Mouse (Mus musculus) limb, embryonic 11.5 days (tissue): Measurements from ENCODE around the gene Axdnd1. TPM values are rescaled to one million over a fixed set of nuclear protein-coding genes. Genes with fewer than 3 reads are reported as not detected.

Experiments used
- ATAC-seq: fragments of 200-750 bp; cut with Nextera tagmentation; 2 replicates; pipeline ENCODE4 v1.8.0; 2017; ENCODE audit warnings: low read depth; ENCODE audit not compliant: insufficient number of reproducible peaks, low FRiP score, low TSS enrichment
- DNase-seq: peaks from one replicate; pipeline ENCODE4 v3.0.0-alpha.2; 2015; ENCODE audit warnings: low spot score
- H3K27ac ChIP-seq: fragments of 300-500 bp; sonication (generic); replicated peaks from 2 replicates; pipeline ENCODE4 v1.5.1; 2014; ENCODE audit warnings: low read depth, mild to moderate bottlenecking, low read length
- H3K27me3 ChIP-seq: fragments of 300-500 bp; sonication (generic); 2 replicates; pipeline ENCODE4 v1.6.1; 2014; ENCODE audit warnings: mild to moderate bottlenecking, low read length, mixed read lengths; ENCODE audit not compliant: control insufficient read depth, insufficient read depth
- H3K36me3 ChIP-seq: fragments of 300-500 bp; sonication (generic); 2 replicates; pipeline ENCODE4 v1.6.1; 2014; ENCODE audit warnings: mild to moderate bottlenecking, low read length, moderate library complexity, mixed read lengths; ENCODE audit not compliant: control insufficient read depth, insufficient read depth
- H3K4me1 ChIP-seq: fragments of 300-500 bp; sonication (generic); 2 replicates; pipeline ENCODE4 v1.6.1; 2014; ENCODE audit warnings: low read length, mixed read lengths; ENCODE audit not compliant: control insufficient read depth, insufficient read depth
- H3K4me2 ChIP-seq: fragments of 300-500 bp; sonication (generic); 2 replicates; pipeline ENCODE4 v1.6.1; 2014; ENCODE audit warnings: low read depth, mild to moderate bottlenecking, moderate library complexity; ENCODE audit not compliant: severe bottlenecking
- H3K4me3 ChIP-seq: fragments of 300-500 bp; sonication (generic); 2 replicates; pipeline ENCODE4 v1.5.1; 2014; ENCODE audit warnings: low read depth, low read length
- H3K9ac ChIP-seq: fragments of 300-500 bp; sonication (generic); 2 replicates; pipeline ENCODE4 v1.6.1; 2014; ENCODE audit warnings: mild to moderate bottlenecking, low read length
- H3K9me3 ChIP-seq: fragments of 300-500 bp; sonication (generic); 2 replicates; pipeline ENCODE4 v1.6.1; 2016; ENCODE audit warnings: low read length; ENCODE audit not compliant: control insufficient read depth
- WGBS: fragments of 180-500 bp; shearing (Covaris S2); extraction: QIAGEN DNeasy Blood & Tissue Kit; methylation state at CpG from one replicate; pipeline ENCODE4 v1.1.7; 2014; 5-methylcytosine and 5-hydroxymethylcytosine counted together
- polyA plus RNA-seq: library from polyadenylated mRNA; unstranded; fragments of >200 nt; fragmentation: Nextera tagmentation; extraction: Ambion mirVana; gene quantifications from 2 replicates; pipeline ENCODE4 v1.2.1, GENCODE M21; 2014

Gene Axdnd1
- polyA plus RNA-seq, 1 experiment from 2014 or later, result 0.12 TPM

DNA sequence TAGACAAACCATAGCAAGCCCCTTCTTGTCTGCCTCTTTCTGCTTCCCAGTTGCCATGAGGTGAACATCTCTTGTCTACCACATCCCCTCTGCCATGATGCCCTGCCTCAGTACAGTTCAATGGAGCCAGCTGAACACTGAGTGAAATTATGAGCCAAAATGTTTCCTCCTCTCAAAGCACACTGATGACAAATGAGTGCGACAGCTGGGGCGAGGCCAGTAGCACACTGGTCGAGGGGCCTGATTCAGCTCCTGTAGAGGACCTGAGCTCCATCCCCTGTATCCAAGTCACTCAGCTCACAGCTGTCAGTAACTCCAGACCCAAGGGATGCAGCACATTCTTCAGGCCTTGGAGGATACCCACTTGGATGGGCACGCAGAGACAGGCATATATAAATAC is 75.3 kb downstream of the Axdnd1 start:
- ATAC-seq (no peak), DNase-seq (no peak)
- Histone ChIP-seq H3K27ac (no peak overlapping the region), H3K27me3 (no peaks in the 10 kb centered on the region), H3K4me3 (no peak overlapping the region), H3K9ac (no peak overlapping the region), H3K36me3 (no peaks in the 10 kb centered on the region), H3K4me1 (no peaks in the 10 kb centered on the region), H3K4me2 (no peak overlapping the region), H3K9me3 (no peaks in the 10 kb centered on the region)
- WGBS, result 88% methylated on average over 4 of the region's 4 CpGs

GRCm38 (mm10) chr1:156344433-156344832 is 76.5 kb downstream of the Axdnd1 start:
- WGBS, result 72% methylated on average over 4 of the region's 4 CpGs
- Histone ChIP-seq H3K27ac (no peak overlapping the region), H3K27me3 (no peaks in the 10 kb centered on the region), H3K9ac (no peak overlapping the region), H3K9me3 (no peaks in the 10 kb centered on the region), H3K4me1 (no peaks in the 10 kb centered on the region), H3K4me2 (no peak overlapping the region), H3K36me3 (no peaks in the 10 kb centered on the region), H3K4me3 (no peak overlapping the region)
- DNase-seq, result no peak
- ATAC-seq, result no peak

DNA sequence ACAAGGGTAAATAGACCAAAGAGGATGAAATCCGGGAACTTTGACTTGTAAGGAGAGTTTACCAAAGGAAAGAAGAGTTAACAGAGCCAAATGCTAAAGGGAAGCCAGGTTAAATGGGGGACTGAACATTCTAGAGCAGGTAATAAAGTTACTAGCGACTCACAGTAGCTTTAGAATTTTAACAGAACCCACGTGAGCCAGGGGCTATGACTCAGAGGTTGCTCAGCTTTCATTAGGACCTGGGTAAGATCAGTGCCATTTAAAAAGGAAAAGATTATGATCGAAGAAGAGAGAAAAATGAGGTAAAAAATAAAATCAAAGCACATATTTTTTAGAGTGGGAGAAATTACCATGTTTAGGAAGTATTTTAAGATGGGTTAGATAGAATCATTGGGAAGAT is 80.1 kb downstream of the Axdnd1 start:
- no peak overlapping the region for H3K4me2 ChIP-seq
- ATAC-seq (no peak), DNase-seq (no peak)
- WGBS, result 67% methylated on average over 4 of the region's 4 CpGs
- H3K27ac ChIP-seq, result no peak overlapping the region
- H3K4me1 ChIP-seq, result no peaks in the 10 kb centered on the region
- H3K36me3 ChIP-seq, result no peaks in the 10 kb centered on the region
- no peaks in the 10 kb centered on the region for H3K9me3 ChIP-seq
- H3K4me3 ChIP-seq, result no peak overlapping the region
- H3K9ac ChIP-seq, result no peak overlapping the region
- H3K27me3 ChIP-seq, result no peaks in the 10 kb centered on the region

DNA sequence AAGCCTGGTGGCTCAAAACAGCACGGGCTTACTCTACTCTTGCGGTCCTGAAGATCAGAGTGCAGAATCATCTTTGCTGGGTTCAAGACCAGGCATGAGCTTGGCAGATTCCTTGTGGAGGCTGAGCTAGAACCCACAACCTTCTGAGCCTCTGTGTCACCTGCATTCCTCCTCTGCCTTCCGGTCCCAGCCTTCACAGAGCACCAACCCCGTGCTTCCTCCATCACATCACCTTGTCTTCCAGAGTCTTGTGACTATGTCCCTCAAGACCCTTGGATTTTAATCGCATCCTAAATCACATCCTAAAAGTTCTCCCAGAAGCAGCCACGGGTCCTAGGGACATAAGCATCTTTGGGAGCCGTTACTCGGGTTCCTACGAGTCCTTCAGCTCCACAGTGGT is 97.8 kb downstream of the Axdnd1 start:
- Histone ChIP-seq H3K27ac (no peak overlapping the region), H3K27me3 (no peaks in the 10 kb centered on the region), H3K4me1 (no peaks in the 10 kb centered on the region), H3K36me3 (no peaks in the 10 kb centered on the region), H3K4me2 (no peak overlapping the region), H3K9ac (no peak overlapping the region), H3K9me3 (no peaks in the 10 kb centered on the region), H3K4me3 (no peak overlapping the region)
- ATAC-seq (no peak), DNase-seq (no peak)
- 84% methylated on average over 9 of the region's 9 CpGs for WGBS

DNA sequence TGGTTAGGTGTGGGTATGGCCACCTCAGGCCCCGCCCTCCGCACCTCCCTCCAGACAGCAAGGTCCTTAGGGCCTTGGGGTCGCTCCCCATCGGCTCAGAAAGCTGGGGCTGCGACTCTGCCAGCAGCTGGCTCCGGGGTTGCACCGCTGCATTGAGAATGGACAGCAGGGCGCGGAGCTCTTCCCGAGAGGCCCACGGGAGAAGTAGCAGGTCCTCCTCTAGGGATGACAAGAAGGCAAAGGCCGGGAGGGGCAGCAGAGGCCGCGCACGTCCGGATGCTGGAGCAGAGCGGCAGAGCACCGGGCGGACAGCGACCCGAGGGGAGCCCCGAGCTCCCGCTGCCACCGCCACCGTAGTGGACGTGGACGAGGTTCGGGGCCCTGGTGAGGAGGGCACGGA is 110.3 kb downstream of the Axdnd1 start, which contains the start of gene Nphs2:
Gene Nphs2 (plus strand): TSS at position 98 of the 400 bp plus-strand sequence.
- Histone ChIP-seq H3K36me3 (no peaks in the 10 kb centered on the region), H3K27ac (no peak within 1 kb of the TSS), H3K4me1 (no peaks in the 10 kb centered on the region), H3K9me3 (no peaks in the 10 kb centered on the region), H3K4me3 (peak within 1 kb of the TSS; percentile 19), H3K27me3 (peaks cover 24% of the 10 kb centered on the region), H3K9ac (no peak within 1 kb of the TSS), H3K4me2 (peak within 1 kb of the TSS; percentile 35)
- ATAC-seq, result no peak
- peak; percentile 44 for DNase-seq
- WGBS, result 3% methylated on average over 29 of the region's 29 CpGs

DNA sequence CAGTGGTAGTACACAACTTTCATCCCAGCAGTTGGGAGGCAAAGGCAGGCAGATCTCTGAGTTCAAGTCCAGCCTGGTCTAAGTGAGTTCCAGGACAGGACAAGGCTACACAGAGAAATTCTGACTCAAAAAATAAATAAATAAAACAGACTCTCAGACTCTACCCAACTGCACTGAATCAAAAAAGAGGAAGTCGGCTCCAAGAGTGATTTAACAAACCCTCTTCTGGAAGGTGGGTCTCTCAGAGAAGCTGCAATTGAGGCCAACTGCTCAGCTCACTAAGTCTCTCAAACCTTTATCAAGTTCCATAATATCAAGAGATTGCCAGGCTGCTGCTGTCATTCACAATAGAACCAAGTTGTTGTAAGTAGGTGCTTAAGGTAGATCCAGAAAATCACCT is 112.4 kb downstream of the Axdnd1 start:
- DNase-seq (no peak), ATAC-seq (no peak)
- H3K4me1 ChIP-seq, result no peaks in the 10 kb centered on the region
- no peaks in the 10 kb centered on the region for H3K9me3 ChIP-seq
- H3K27me3 ChIP-seq, result peaks cover 41% of the 10 kb centered on the region
- H3K9ac ChIP-seq, result no peak overlapping the region
- WGBS, result 76% methylated on average over 1 of the region's 1 CpGs
- H3K4me2 ChIP-seq, result no peak overlapping the region
- no peaks in the 10 kb centered on the region for H3K36me3 ChIP-seq
- no peak overlapping the region for H3K27ac ChIP-seq
- H3K4me3 ChIP-seq, result no peak overlapping the region

DNA sequence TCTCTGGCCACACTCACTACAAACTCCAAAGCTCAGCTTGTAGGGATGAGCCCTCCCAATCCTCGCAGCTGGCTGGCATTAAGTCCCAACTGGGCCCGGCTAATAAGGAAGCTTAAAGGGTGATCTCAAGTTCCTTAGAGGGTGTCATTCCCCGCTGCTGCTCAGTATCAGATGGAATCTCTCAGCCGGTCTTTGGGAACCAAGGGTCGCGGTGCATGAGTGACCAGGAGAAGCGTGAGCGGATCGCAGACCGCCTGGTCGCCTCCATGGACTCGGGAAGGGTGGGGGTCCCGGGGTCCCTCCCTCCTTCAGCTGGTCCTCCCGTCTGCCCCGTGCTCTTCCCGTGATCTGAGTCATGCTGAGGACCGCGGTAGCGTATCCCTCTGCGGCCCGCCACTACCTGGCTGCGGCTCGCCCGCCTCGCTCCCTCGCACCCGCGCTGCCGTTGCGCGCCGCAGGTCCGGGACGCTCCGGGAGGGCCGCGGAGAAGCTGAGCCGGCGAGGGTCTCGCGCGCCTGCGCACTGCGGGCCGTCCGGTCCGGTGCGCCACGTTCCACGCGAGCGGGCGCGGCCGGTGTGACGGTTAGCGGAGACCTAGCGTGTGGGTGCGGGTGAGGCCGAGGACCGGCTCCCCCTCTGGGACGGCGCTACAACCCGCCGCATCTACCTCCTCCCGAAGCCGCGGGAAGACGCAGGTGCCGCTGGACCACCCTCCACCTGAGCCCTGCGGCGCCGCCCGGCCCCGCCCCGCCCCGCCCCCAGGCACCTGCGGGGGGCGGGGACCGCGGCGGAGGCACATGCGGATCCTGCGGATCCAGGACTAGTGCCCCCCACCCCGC is 117.8 kb downstream of the Axdnd1 start, which contains the start of gene Tdrd5:
Gene Tdrd5 (minus strand): TSS at position 754 of the 839 bp plus-strand sequence.
- ATAC-seq (peak; percentile 84), DNase-seq (peak; percentile 52)
- H3K4me2 ChIP-seq, result peak within 1 kb of the TSS; percentile 99
- peaks cover 44% of the 10 kb centered on the region for H3K27me3 ChIP-seq
- no peaks in the 10 kb centered on the region for H3K9me3 ChIP-seq
- H3K4me1 ChIP-seq, result 0 out of 2 replicates have a peak, but pooled peaks cover 4% of the 10 kb centered on the region
- H3K9ac ChIP-seq, result peak within 1 kb of the TSS; percentile 37; the same call in 1 of the 2 replicates
- peak within 1 kb of the TSS; percentile 63 for H3K4me3 ChIP-seq
- under 1% methylated on average over 78 of the region's 85 CpGs for WGBS
- H3K36me3 ChIP-seq, result no peaks in the 10 kb centered on the region
- no peak within 1 kb of the TSS for H3K27ac ChIP-seq

GRCm38 (mm10) chr1:156290016-156290415 is 130.9 kb downstream of the Axdnd1 start:
- Histone ChIP-seq H3K9me3 (no peaks in the 10 kb centered on the region), H3K4me3 (no peak overlapping the region), H3K36me3 (no peaks in the 10 kb centered on the region), H3K27me3 (no peaks in the 10 kb centered on the region), H3K27ac (no peak overlapping the region), H3K4me1 (no peaks in the 10 kb centered on the region), H3K9ac (no peak overlapping the region), H3K4me2 (no peak overlapping the region)
- 93% methylated on average over 6 of the region's 6 CpGs for WGBS
- ATAC-seq (no peak), DNase-seq (no peak)
